Mouse (Mus musculus) thymus, adult 2 months (tissue): Measurements from ENCODE around the gene Slc2a9.

Source experiments
- CTCF ChIP-seq: fragments of 200-500 bp; IDR thresholded peaks from 2 replicates; pipeline ENCODE4 v1.5.1; 2012; ENCODE audit warnings: mild to moderate bottlenecking, control low read depth, low read length, moderate library complexity, borderline replicate concordance; ENCODE audit not compliant: control insufficient read depth, poor library complexity, insufficient read depth; ENCODE audit errors: extremely low read depth
- POLR2A ChIP-seq: fragments of 200-500 bp; IDR thresholded peaks from 2 replicates; pipeline ENCODE4 v1.6.1; 2012; ENCODE audit warnings: mild to moderate bottlenecking, low read length, control low read depth, moderate library complexity; ENCODE audit not compliant: control insufficient read depth, poor library complexity, insufficient read depth; ENCODE audit errors: extremely low read depth

DNA sequence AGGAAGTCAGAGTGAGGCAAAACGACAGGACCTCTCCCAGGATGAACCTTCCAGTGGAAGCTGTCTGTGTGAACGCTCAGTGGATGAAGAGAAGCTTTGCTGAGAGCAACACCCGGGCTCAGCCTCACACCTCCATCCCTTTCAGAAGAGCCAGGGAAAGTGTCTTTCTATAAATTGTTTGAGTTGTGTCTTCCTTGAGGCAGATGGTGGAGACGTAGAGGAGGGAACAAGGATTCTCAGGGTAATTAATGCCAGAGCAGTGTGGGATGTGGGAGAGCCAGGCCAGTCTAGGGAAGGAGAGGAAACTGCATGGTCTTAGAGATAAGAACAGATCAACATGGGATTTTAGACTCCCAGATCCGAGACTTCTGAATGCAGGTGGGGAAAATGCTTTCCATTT lies 75.2 kb downstream of the Slc2a9 start:
- TF ChIP-seq POLR2A: no peak
- TF ChIP-seq CTCF: no peak
